Mouse (Mus musculus) heart, embryonic 13.5 days (tissue): ENCODE results near the gene Abcc8. TPM values are rescaled to one million over a fixed set of nuclear protein-coding genes. Genes with fewer than 3 reads are reported as not detected.

Source experiments
- ATAC-seq: fragments of 200-750 bp; cut with Nextera tagmentation; 2 replicates; pipeline ENCODE4 v1.8.0; 2017; ENCODE audit warnings: moderate TSS enrichment; ENCODE audit not compliant: insufficient number of reproducible peaks, low FRiP score, low TSS enrichment; ENCODE audit errors: extremely low read depth
- H3K27ac ChIP-seq: fragments of 300-500 bp; sonication (generic); replicated peaks from 2 replicates; pipeline ENCODE4 v1.5.1; 2015; ENCODE audit warnings: moderate library complexity, mild to moderate bottlenecking, inconsistent platforms
- H3K27me3 ChIP-seq: fragments of 300-500 bp; sonication (generic); replicated peaks from 2 replicates; pipeline ENCODE4 v1.6.1; 2015; ENCODE audit warnings: mild to moderate bottlenecking, inconsistent platforms
- H3K36me3 ChIP-seq: fragments of 300-500 bp; sonication (generic); 2 replicates; pipeline ENCODE4 v1.6.1; 2015; ENCODE audit warnings: mild to moderate bottlenecking, inconsistent platforms
- H3K4me1 ChIP-seq: fragments of 300-500 bp; sonication (generic); 2 replicates; pipeline ENCODE4 v1.6.1; 2015; ENCODE audit warnings: inconsistent platforms
- H3K4me2 ChIP-seq: fragments of 300-500 bp; sonication (generic); 2 replicates; pipeline ENCODE4 v1.6.1; 2015; ENCODE audit warnings: inconsistent platforms, mild to moderate bottlenecking, moderate library complexity
- H3K4me3 ChIP-seq: fragments of 300-500 bp; sonication (generic); 2 replicates; pipeline ENCODE4 v1.5.1; 2015; ENCODE audit warnings: moderate library complexity, mild to moderate bottlenecking, inconsistent platforms
- H3K9ac ChIP-seq: fragments of 300-500 bp; sonication (generic); 2 replicates; pipeline ENCODE4 v1.6.1; 2015; ENCODE audit warnings: inconsistent platforms, mild to moderate bottlenecking, moderate library complexity
- H3K9me3 ChIP-seq: fragments of 300-500 bp; sonication (generic); 2 replicates; pipeline ENCODE4 v1.6.1; 2016; ENCODE audit warnings: inconsistent platforms
- WGBS: fragments of 180-500 bp; shearing (Covaris S2); methylation state at CpG from one replicate; pipeline ENCODE4 v1.1.7; 2015; ENCODE audit warnings: mixed read lengths; 5-methylcytosine and 5-hydroxymethylcytosine counted together
- polyA plus RNA-seq: library from polyadenylated mRNA; unstranded; fragments of >200 nt; fragmentation: Nextera tagmentation; extraction: Ambion mirVana; gene quantifications from 2 replicates; pipeline ENCODE4 v1.2.1, GENCODE M21; 2015

The Abcc8 gene
- polyA plus RNA-seq, 1 experiment from 2014 or later = 8.7 TPM

DNA sequence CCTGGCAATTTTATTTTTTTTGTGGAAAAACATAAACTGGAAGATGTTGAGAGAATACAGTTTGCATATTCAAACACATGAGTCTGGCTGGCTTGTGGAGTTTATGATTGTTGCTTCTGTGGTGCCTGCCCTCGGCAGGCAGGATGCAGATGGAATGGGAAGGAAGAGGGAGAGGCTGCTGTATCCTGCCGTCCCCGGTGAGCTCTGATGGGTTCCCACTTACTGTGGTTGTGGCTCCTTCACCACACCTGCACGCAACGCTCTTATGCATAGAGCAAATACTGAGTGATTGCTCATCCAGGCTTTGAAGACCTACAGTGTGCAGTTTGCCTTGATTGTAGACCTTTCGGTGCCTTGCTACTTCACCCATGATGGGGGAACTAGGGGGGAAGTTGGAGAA lies 91.6 kb downstream of the Abcc8 start:
- Histone ChIP-seq H3K9ac (no peak overlapping the region), H3K27me3 (peaks cover 13% of the 10 kb centered on the region), H3K27ac (no peak overlapping the region), H3K4me2 (no peak overlapping the region), H3K4me3 (no peak overlapping the region), H3K4me1 (peaks cover 24% of the 10 kb centered on the region), H3K9me3 (0 out of 2 replicates have a peak, but pooled peaks cover 3% of the 10 kb centered on the region), H3K36me3 (peaks cover 12% of the 10 kb centered on the region)
- 68% methylated on average over 6 of the region's 6 CpGs for WGBS
- no peak for ATAC-seq

DNA sequence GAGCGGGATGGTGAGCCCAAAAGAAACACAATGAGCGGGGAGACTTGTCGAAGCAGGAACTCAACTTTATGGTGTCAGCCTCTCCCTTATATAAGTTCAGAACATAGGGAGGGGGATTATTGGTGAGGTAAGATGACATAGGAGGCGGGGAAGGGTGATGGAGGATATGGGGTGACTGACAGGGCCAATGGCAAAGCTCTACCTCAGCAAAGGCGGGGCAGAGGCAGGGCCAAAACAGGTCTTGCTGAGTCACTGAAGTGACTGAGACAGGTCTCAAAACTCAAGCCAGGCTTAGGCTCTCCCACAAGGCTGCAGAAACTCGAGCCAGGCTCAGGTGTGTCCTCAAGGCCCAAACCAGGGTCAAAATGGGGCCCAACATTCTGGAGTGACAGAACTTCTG lies 93.5 kb downstream of the Abcc8 start:
- Histone ChIP-seq H3K9me3 (0 out of 2 replicates have a peak, but pooled peaks cover 3% of the 10 kb centered on the region), H3K27ac (no peak overlapping the region), H3K36me3 (peaks cover 31% of the 10 kb centered on the region), H3K27me3 (no peaks in the 10 kb centered on the region), H3K4me1 (peaks cover 36% of the 10 kb centered on the region), H3K4me2 (no peak overlapping the region), H3K4me3 (no peak overlapping the region), H3K9ac (no peak overlapping the region)
- WGBS = 81% methylated on average over 6 of the region's 6 CpGs
- no peak for ATAC-seq

DNA sequence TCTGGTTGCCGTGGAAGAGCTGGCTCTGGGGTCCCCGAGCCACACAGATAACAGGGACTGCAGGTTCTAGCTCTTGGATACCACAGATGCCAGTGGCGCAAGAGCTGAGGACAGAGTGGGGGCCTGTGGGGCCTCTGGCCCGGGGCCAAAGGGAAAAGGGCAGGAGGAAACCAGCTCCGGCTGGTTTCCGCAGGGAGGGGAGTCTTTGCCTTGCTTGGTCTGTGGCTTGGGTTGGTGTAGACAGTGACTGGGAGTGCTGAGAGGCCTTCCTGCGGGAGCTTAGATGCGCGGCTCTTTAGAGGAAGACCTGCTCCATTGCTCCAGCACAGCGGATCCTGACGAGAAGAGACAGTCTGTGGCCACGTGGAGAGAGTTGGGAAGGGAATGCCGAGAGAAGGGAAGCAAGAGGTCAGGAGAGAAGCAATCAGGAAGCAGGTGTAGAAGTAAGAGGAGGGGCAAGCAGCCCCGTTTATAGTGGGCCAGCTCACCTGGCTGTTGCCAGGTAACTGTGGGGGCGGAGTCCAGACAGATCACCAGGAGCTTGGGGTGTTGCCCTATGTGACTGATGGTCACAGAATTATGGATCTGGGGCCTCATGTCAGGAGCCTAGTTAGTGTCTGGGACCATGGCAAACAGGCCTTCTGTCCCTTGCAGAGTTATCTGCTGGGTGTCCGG lies 94.9 kb downstream of the Abcc8 start:
- Histone ChIP-seq H3K9me3 (0 out of 2 replicates have a peak, but pooled peaks cover 3% of the 10 kb centered on the region), H3K27me3 (no peaks in the 10 kb centered on the region), H3K27ac (peak overlapping the region; percentile 28; the same call in 1 of the 2 replicates), H3K36me3 (peaks cover 45% of the 10 kb centered on the region), H3K4me1 (peaks cover 36% of the 10 kb centered on the region), H3K4me3 (no peak overlapping the region), H3K9ac (0 out of 2 replicates have a peak overlapping the region, but pooled peaks have one; percentile 29), H3K4me2 (no peak overlapping the region)
- ATAC-seq = no peak
- 48% methylated on average over 16 of the region's 16 CpGs for WGBS

DNA sequence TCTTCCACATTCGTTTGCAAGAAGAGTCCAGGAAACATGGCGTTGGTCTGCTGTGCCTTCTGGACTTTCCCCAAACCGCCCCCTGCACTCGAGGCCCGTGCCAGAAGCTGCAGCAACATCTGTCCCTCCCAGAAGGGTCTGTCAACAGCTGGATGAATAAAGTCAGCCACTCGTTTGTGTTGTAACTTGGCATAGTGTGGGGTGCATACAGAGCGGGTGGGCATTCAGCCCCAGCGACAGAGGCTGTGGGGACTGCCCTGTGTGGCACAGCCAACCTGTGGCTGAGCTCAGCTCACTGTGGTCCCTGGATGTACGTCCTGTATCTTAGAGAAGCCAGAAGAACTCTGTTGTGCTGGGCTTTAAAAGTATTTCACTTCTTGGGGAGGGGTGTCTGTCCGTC lies 95.8 kb downstream of the Abcc8 start:
- no peaks in the 10 kb centered on the region for H3K27me3 ChIP-seq
- ATAC-seq = no peak
- H3K9ac ChIP-seq = peak overlapping the region; percentile 29; the same call in 1 of the 2 replicates
- WGBS = 74% methylated on average over 10 of the region's 10 CpGs
- H3K9me3 ChIP-seq = 0 out of 2 replicates have a peak, but pooled peaks cover 3% of the 10 kb centered on the region
- H3K4me3 ChIP-seq = no peak overlapping the region
- no peak overlapping the region; the same call in 1 of the 2 replicates for H3K27ac ChIP-seq
- peaks cover 36% of the 10 kb centered on the region for H3K4me1 ChIP-seq
- peaks cover 54% of the 10 kb centered on the region for H3K36me3 ChIP-seq
- no peak overlapping the region for H3K4me2 ChIP-seq

DNA sequence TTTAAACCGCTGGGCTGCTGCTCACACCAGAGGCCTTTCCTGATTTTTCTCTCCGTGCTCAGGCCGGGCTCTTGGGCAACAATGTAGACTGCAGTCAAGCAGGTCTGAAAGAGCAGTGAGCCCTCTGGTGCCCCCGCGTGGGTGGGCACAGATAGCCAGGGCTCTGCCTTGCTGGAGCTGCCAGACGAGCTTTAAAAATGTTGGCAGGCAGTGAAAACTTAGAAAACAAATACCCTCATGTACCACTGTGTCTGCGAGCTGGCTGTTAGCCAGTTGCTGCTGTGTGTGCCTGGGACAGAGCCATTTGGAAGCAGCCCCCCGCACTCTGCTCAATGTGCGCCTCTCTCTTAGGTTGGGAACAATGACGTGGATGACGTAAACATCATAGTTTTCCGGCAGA lies 102.2 kb downstream of the Abcc8 start:
- WGBS = 88% methylated on average over 12 of the region's 12 CpGs
- Histone ChIP-seq H3K27ac (no peak overlapping the region), H3K27me3 (no peaks in the 10 kb centered on the region), H3K9me3 (no peaks in the 10 kb centered on the region), H3K9ac (no peak overlapping the region), H3K4me2 (no peak overlapping the region), H3K4me3 (no peak overlapping the region), H3K4me1 (peaks cover 6% of the 10 kb centered on the region), H3K36me3 (peaks cover 93% of the 10 kb centered on the region)
- ATAC-seq = no peak

DNA sequence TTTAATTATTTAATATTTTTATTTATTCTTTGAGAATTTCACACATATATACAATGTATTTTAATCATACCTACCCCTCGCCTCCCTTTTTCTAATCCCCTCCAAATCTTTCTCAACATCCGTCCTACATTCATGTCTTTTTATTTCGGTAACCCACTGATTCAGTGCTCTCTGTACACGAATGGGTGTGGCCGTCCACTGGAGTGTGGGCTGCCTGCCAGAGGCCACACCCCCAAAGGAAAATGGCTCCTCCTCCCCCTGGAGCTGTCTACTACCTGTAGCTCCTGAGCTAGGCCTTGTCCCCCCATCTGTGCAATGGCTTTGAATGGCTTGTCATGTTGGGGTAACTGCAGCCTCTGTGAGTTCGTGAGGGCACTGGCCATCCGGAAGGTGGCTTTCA lies 103.0 kb downstream of the Abcc8 start:
- no peak overlapping the region for H3K9ac ChIP-seq
- no peak overlapping the region for H3K4me2 ChIP-seq
- no peaks in the 10 kb centered on the region for H3K27me3 ChIP-seq
- H3K27ac ChIP-seq = no peak overlapping the region
- H3K4me1 ChIP-seq = no peaks in the 10 kb centered on the region
- H3K4me3 ChIP-seq = no peak overlapping the region
- no peaks in the 10 kb centered on the region for H3K9me3 ChIP-seq
- ATAC-seq = no peak
- 84% methylated on average over 7 of the region's 7 CpGs for WGBS
- peaks cover 93% of the 10 kb centered on the region for H3K36me3 ChIP-seq

DNA sequence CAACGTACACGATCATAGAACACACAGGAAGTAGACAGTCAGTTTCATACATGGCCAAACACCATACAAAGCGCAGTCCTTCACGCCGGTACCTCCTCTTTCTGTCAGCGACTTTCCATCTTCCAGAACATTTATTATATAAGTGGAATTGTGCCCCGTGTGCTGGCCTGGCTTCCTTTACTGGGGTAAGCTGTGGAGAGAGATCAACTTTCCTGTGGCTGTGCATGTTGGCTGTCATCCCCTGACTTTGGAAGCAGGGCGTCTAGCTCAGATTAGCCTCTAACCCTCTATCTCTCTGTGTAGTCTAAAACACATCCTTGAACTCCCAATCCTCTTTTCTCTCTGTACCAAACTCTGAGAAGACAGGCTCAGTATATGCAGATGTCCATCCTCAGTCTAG lies 111.0 kb downstream of the Abcc8 start:
- H3K4me2 ChIP-seq = no peak overlapping the region
- H3K9me3 ChIP-seq = no peaks in the 10 kb centered on the region
- H3K27me3 ChIP-seq = no peaks in the 10 kb centered on the region
- no peak for ATAC-seq
- H3K36me3 ChIP-seq = peaks cover 98% of the 10 kb centered on the region
- H3K9ac ChIP-seq = no peak overlapping the region
- WGBS = 89% methylated on average over 8 of the region's 8 CpGs
- H3K4me1 ChIP-seq = no peaks in the 10 kb centered on the region
- H3K27ac ChIP-seq = no peak overlapping the region
- no peak overlapping the region for H3K4me3 ChIP-seq

DNA sequence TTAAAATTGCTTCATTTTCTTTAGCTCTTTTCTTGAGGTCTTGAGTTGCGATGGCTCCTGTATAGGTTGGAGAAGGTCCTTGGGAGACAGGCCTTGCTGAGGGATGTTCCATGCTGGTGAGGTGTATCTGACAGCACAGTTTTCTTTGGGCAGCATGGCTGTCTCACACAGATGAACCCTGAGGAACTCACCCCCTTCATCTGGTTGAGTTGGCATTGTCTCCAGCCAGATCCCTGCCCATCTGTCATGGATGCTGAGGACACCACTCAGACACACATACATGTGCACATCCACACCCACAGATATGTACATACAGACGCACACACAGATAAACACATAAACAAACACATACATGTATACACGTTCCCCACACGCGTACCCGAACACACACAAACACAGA lies 116.5 kb downstream of the Abcc8 start:
- Histone ChIP-seq H3K4me2 (no peak overlapping the region), H3K4me1 (no peaks in the 10 kb centered on the region), H3K27ac (no peak overlapping the region), H3K4me3 (no peak overlapping the region), H3K9me3 (no peaks in the 10 kb centered on the region), H3K36me3 (peaks cover 95% of the 10 kb centered on the region), H3K27me3 (no peaks in the 10 kb centered on the region), H3K9ac (no peak overlapping the region)
- ATAC-seq = no peak
- WGBS = 92% methylated on average over 6 of the region's 6 CpGs

DNA sequence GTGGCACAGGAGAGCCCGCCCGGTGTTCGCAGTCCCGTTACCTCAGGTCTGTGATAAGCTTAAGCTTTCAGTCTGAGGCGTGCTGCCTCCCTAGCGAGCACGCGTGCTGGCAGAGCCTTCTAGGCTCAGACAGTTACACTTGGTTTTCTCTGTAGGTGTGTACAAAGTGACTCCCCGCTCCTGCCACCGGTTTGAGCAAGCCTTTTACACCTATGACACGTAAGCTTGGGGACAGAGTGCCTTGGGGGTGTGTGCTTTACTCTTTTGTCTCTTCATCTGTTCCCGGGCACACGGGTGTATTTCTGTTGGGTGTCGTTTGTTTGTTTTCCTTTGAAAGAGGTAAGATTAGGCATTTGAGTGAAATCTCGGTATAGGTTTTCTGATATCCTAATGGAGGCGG lies 118.2 kb downstream of the Abcc8 start:
- Histone ChIP-seq H3K36me3 (peaks cover 95% of the 10 kb centered on the region), H3K9me3 (no peaks in the 10 kb centered on the region), H3K4me2 (no peak overlapping the region), H3K4me3 (no peak overlapping the region), H3K9ac (no peak overlapping the region), H3K27ac (no peak overlapping the region), H3K27me3 (no peaks in the 10 kb centered on the region), H3K4me1 (no peaks in the 10 kb centered on the region)
- WGBS = 89% methylated on average over 16 of the region's 16 CpGs
- ATAC-seq = no peak

DNA sequence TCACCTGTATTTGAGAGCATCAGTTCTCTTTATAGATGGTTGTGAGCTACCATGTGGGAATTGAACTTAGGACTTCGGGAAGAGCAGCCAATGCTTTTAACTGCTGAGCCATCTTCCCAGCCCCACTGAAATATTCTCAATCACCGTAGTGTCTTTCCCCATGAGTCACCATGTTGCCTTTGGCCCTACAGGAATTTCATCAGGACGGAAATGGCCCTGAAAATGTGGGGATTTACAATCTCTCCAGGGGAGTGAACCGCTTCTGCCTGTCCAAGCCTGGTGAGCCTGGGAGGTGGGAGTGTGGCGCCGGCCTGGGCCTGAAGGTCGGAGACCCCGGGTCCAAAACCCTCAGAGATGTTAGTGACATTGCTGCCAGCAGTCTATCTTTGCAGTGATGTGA lies 119.1 kb downstream of the Abcc8 start:
- Histone ChIP-seq H3K9me3 (no peaks in the 10 kb centered on the region), H3K27me3 (no peaks in the 10 kb centered on the region), H3K36me3 (peaks cover 95% of the 10 kb centered on the region), H3K4me1 (no peaks in the 10 kb centered on the region), H3K27ac (no peak overlapping the region), H3K4me3 (no peak overlapping the region), H3K9ac (no peak overlapping the region), H3K4me2 (no peak overlapping the region)
- WGBS = 85% methylated on average over 8 of the region's 8 CpGs
- ATAC-seq = no peak

DNA sequence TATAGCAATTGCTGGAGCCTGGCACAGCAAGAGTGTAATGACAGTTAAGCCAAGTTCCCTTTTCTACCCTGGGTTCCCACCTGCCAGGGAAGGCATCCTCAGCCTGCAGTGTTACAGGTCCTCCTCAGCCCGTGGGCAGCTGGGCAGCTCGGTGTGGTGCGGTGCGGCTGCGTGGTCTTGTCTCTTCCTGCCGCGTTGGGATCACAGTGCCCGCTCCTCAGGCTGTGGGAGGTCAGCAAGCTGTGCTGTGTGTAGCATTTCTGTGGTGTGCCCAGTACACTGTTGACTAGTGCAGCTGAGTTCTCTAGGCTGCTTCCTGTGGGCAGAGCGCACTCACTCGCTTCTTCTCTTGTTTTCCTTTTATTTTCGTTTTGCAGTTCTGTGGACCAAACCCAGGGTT lies 121.0 kb downstream of the Abcc8 start:
- Histone ChIP-seq H3K27ac (no peak overlapping the region), H3K9me3 (no peaks in the 10 kb centered on the region), H3K27me3 (no peaks in the 10 kb centered on the region), H3K4me3 (no peak overlapping the region), H3K9ac (no peak overlapping the region), H3K4me2 (no peak overlapping the region), H3K36me3 (peaks cover 98% of the 10 kb centered on the region), H3K4me1 (no peaks in the 10 kb centered on the region)
- 94% methylated on average over 11 of the region's 11 CpGs for WGBS
- no peak for ATAC-seq
